Mouse (Mus musculus): ENCODE measurements at regions not wholly inside any gene's neighbourhood (a gene's known extent, or its start where the extent isn't known, plus 50 kb on each side); places are given as distances from the start of the nearest gene placed in this dataset.

GRCm38 (mm10) chr12:21503250-21503649, 85.8 kb upstream of the Ywhaq start:
- TF ChIP-seq CTCF (IDR thresholded peaks at IDR 0.05; ENCODE audit: low read depth) = no peak
- no peak overlapping the region for H3K4me2 ChIP-seq (ENCODE audit: low read depth, low read length)
- H3K27me3 ChIP-seq (ENCODE audit: insufficient read depth, low read length) = no peaks in the 10 kb centered on the region
- H3K9me3 ChIP-seq (ENCODE audit: low read length) = no peaks in the 10 kb centered on the region
- H3K36me3 ChIP-seq (ENCODE audit: insufficient read depth, low read length) = no peaks in the 10 kb centered on the region
- ATAC-seq (no peak), DNase-seq (ENCODE audit: low spot score) (no peak)
- H3K4me3 ChIP-seq (ENCODE audit: low read length) = no peak overlapping the region
- H3K4me1 ChIP-seq (ENCODE audit: insufficient read depth, low read length) = peaks cover 5% of the 10 kb centered on the region; the same call in 1 of the 2 replicates
- H3K9ac ChIP-seq (replicated peaks; ENCODE audit: low read length) = no peak overlapping the region
- 59% methylated on average over 4 of the region's 4 CpGs for WGBS
- H3K27ac ChIP-seq = no peak overlapping the region

DNA sequence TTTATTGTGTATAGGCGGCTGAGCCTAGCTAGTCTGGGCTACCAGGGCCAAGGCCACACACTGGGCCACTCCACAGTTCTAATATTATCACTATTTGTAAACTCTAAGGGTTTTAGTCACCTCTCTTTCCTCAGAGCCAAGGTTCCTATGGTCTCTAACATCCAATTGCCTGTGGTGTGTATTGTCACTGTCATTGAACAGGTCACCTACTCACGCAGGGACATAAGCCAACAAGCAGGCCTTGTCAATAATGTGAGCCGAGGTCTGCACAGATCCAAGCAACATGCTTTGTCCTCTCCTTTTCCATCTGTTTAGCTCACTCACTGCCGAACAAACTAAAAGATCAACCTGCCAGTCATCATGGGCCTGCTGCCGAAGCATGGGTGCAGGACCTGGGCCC, 79.5 kb upstream of the Ywhaq start:
- WGBS = 58% methylated on average over 5 of the region's 5 CpGs
- H3K9ac ChIP-seq (replicated peaks; ENCODE audit: low read length) = no peak overlapping the region
- no peaks in the 10 kb centered on the region for H3K9me3 ChIP-seq (ENCODE audit: low read length)
- H3K36me3 ChIP-seq (ENCODE audit: insufficient read depth, low read length) = no peaks in the 10 kb centered on the region
- H3K27me3 ChIP-seq (ENCODE audit: insufficient read depth, low read length) = no peaks in the 10 kb centered on the region
- H3K4me1 ChIP-seq (ENCODE audit: insufficient read depth, low read length) = 0 out of 2 replicates have a peak, but pooled peaks cover 2% of the 10 kb centered on the region
- no peak overlapping the region for H3K4me3 ChIP-seq (ENCODE audit: low read length)
- ATAC-seq = no peak
- no peak overlapping the region for H3K4me2 ChIP-seq (ENCODE audit: low read depth, low read length)
- DNase-seq (ENCODE audit: low spot score) = no peak
- no peak for TF ChIP-seq CTCF (IDR thresholded peaks at IDR 0.05; ENCODE audit: low read depth)
- H3K27ac ChIP-seq = no peak overlapping the region

GRCm38 (mm10) chr12:21495511-21495910, 78.1 kb upstream of the Ywhaq start:
- WGBS = 92% methylated on average over 6 of the region's 6 CpGs
- H3K27ac ChIP-seq = no peak overlapping the region

DNA sequence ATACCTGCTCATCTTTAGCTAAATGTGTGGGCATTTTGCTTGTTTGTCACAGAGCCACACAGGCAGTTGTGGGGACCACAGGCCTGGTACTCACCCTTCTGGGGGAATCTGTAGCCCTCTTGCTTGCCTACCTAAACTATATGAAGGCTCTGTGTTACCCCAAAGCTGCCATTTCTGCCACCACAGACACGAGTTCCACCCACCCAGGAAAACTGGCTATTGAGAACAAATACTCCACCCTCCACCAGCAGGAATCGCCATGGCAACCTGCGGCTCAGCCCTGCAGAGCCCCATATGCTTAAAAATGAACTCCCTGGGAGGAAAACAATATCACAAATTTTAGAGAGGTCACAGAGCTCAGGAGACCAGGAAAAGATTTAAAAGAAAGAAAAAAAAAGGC, 76.0 kb upstream of the Ywhaq start:
- Histone ChIP-seq H3K27ac (no peak overlapping the region), H3K36me3 (ENCODE audit: insufficient read depth, low read length) (no peaks in the 10 kb centered on the region), H3K27me3 (ENCODE audit: insufficient read depth, low read length) (no peaks in the 10 kb centered on the region), H3K9me3 (ENCODE audit: low read length) (no peaks in the 10 kb centered on the region), H3K4me3 (ENCODE audit: low read length) (no peak overlapping the region), H3K9ac (replicated peaks; ENCODE audit: low read length) (no peak overlapping the region), H3K4me1 (ENCODE audit: insufficient read depth, low read length) (0 out of 2 replicates have a peak, but pooled peaks cover 2% of the 10 kb centered on the region), H3K4me2 (ENCODE audit: low read depth, low read length) (no peak overlapping the region)
- WGBS = 23% methylated on average over 3 of the region's 3 CpGs
- DNase-seq (ENCODE audit: low spot score) (peak; percentile 46), ATAC-seq (peak; percentile 49; the same call in 1 of the 2 replicates)
- no peak for TF ChIP-seq CTCF (IDR thresholded peaks at IDR 0.05; ENCODE audit: low read depth)

More at GRCm38 (mm10) chr12:21495511-21495910, 78.1 kb upstream of the Ywhaq start:
- DNase-seq (ENCODE audit: low spot score) = no peak
- Histone ChIP-seq H3K9me3 (ENCODE audit: low read length) (no peaks in the 10 kb centered on the region), H3K36me3 (ENCODE audit: insufficient read depth, low read length) (no peaks in the 10 kb centered on the region), H3K9ac (replicated peaks; ENCODE audit: low read length) (no peak overlapping the region), H3K4me2 (ENCODE audit: low read depth, low read length) (no peak overlapping the region), H3K4me1 (ENCODE audit: insufficient read depth, low read length) (0 out of 2 replicates have a peak, but pooled peaks cover 2% of the 10 kb centered on the region), H3K4me3 (ENCODE audit: low read length) (no peak overlapping the region), H3K27me3 (ENCODE audit: insufficient read depth, low read length) (no peaks in the 10 kb centered on the region)
- no peak for ATAC-seq
- no peak for TF ChIP-seq CTCF (IDR thresholded peaks at IDR 0.05; ENCODE audit: low read depth)

DNA sequence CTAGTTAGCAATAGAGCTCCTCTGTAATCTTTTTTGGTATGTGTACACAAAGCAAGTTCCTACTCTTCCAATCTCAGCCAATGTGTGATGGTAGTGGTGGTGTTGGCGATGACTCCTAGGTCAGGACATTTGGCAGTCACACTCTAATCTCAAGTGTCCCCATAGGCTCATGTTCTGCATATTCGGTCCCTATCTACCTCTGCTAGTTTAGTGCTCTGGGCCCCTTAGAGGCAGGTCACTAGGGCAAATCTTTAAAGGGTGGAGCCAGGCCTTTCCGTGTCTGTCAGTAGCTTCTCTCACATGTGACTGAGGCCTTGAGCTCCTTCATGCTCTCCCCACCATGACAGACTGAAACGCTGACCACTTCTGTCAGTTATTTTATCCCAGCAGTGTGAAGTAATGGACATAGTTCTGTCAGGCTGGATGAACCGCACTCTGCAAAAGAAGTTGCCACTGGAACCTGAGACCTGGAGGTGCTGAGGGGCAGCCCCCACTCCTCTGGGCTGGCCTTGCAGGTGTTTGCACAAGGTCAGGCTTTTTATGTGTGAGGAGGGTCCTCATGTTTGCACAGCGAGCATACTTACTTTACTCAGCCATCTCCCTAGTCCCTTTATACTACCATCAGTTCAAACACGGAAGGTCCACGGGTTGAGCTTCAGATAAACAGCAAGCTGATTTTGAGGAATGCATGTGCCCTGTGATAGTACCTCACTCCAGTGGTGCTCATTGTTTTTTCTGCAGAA, 75.3 kb upstream of the Ywhaq start:
- H3K36me3 ChIP-seq (ENCODE audit: insufficient read depth, low read length) = no peaks in the 10 kb centered on the region
- H3K9ac ChIP-seq (replicated peaks; ENCODE audit: low read length) = no peak overlapping the region
- 0 out of 2 replicates have a peak, but pooled peaks cover 2% of the 10 kb centered on the region for H3K4me1 ChIP-seq (ENCODE audit: insufficient read depth, low read length)
- 80% methylated on average over 8 of the region's 8 CpGs for WGBS
- no peak overlapping the region for H3K27ac ChIP-seq
- DNase-seq (ENCODE audit: low spot score) (no peak), ATAC-seq (no peak)
- no peak overlapping the region for H3K4me2 ChIP-seq (ENCODE audit: low read depth, low read length)
- H3K4me3 ChIP-seq (ENCODE audit: low read length) = no peak overlapping the region
- no peaks in the 10 kb centered on the region for H3K9me3 ChIP-seq (ENCODE audit: low read length)
- H3K27me3 ChIP-seq (ENCODE audit: insufficient read depth, low read length) = no peaks in the 10 kb centered on the region
- no peak for TF ChIP-seq CTCF (IDR thresholded peaks at IDR 0.05; ENCODE audit: low read depth)

DNA sequence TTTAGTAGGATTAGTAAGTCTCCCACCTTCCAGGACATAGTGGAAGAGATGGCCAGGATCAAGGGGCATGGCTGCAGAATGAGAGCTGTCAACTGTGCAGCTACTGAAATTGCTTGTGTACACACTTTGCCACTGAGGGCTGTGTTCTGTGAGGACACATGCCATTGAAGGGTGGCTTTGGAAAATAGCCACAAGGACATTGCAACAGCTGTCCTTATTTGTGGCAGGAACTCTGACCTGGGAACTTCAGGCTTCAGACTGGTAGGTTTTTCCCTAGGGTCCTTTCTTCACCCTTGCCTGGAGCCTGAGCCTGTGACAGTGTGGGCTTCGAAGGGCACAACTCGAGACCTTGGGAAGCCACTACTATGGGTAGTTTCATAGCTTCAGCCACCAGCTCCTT, 64.2 kb upstream of the Ywhaq start:
- TF ChIP-seq CTCF (IDR thresholded peaks at IDR 0.05; ENCODE audit: low read depth) = no peak
- 79% methylated on average over 2 of the region's 2 CpGs for WGBS
- Histone ChIP-seq H3K9ac (replicated peaks; ENCODE audit: low read length) (no peak overlapping the region), H3K4me2 (ENCODE audit: low read depth, low read length) (no peak overlapping the region), H3K27ac (no peak overlapping the region), H3K36me3 (ENCODE audit: insufficient read depth, low read length) (no peaks in the 10 kb centered on the region), H3K27me3 (ENCODE audit: insufficient read depth, low read length) (no peaks in the 10 kb centered on the region), H3K4me3 (ENCODE audit: low read length) (no peak overlapping the region), H3K4me1 (ENCODE audit: insufficient read depth, low read length) (no peaks in the 10 kb centered on the region), H3K9me3 (ENCODE audit: low read length) (no peaks in the 10 kb centered on the region)
- DNase-seq (ENCODE audit: low spot score) (no peak), ATAC-seq (no peak)

GRCm38 (mm10) chr12:21480226-21480625, 62.8 kb upstream of the Ywhaq start:
- Histone ChIP-seq H3K9ac (replicated peaks; ENCODE audit: low read length) (no peak overlapping the region), H3K36me3 (ENCODE audit: insufficient read depth, low read length) (no peaks in the 10 kb centered on the region), H3K4me2 (ENCODE audit: low read depth, low read length) (no peak overlapping the region), H3K4me1 (ENCODE audit: insufficient read depth, low read length) (no peaks in the 10 kb centered on the region), H3K4me3 (ENCODE audit: low read length) (no peak overlapping the region), H3K27me3 (ENCODE audit: insufficient read depth, low read length) (no peaks in the 10 kb centered on the region), H3K9me3 (ENCODE audit: low read length) (no peaks in the 10 kb centered on the region), H3K27ac (no peak overlapping the region)
- ATAC-seq (no peak), DNase-seq (ENCODE audit: low spot score) (no peak)
- WGBS = 76% methylated on average over 2 of the region's 2 CpGs
- TF ChIP-seq CTCF (IDR thresholded peaks at IDR 0.05; ENCODE audit: low read depth) = no peak

All from hindbrain, postnatal 0 days (tissue).